Mouse (Mus musculus) layer of hippocampus, postnatal 25 days (tissue): ENCODE measurements around the gene Osbpl6. TPM values are rescaled to one million over a fixed set of nuclear protein-coding genes. Genes with fewer than 3 reads are reported as not detected.

ENCODE experiments used
- DNase-seq, 2 experiments: peaks; one replicate each; pipeline ENCODE4 v3.0.0; 2022; ENCODE audit warnings: mixed read lengths in 2 of 2, low spot score in 1 of 2; ENCODE audit errors: extremely low spot score in 1 of 2
- total RNA-seq, 2 experiments: library from RNA; stranded (reverse); gene quantifications; 2 replicates each; pipeline ENCODE4 v1.2.3; 2021

Gene Osbpl6
- 10 to 100 TPM; 53.7 to 60.6 TPM for total RNA-seq

GRCm38 (mm10) chr2:76406151-76406936 is at the start of gene Osbpl6:
Gene Osbpl6, plus strand, starts transcription at chr2:76406508.
- DNase-seq: peak; percentile 63 to 66

GRCm38 (mm10) chr2:76360226-76360625 is 46.1 kb upstream of the Osbpl6 start, which contains the start of gene Cyct:
Gene Cyct, minus strand, starts transcription at chr2:76360450.
- DNase-seq: no peak

- peak in 1 of 2 experiments; percentile 46 for DNase-seq
Observed at GRCm38 (mm10) chr2:76362111-76362510, 44.2 kb upstream of the Osbpl6 start.

- no peak for DNase-seq
Observed at GRCm38 (mm10) chr2:76365811-76366210, 40.5 kb upstream of the Osbpl6 start.

- peak; percentile 58 to 98 for DNase-seq
Observed at GRCm38 (mm10) chr2:76367188-76367922, 39.0 kb upstream of the Osbpl6 start.

GRCm38 (mm10) chr2:76368861-76369660 is 37.2 kb upstream of the Osbpl6 start:
- DNase-seq: no peak

- peak; percentile 91 to 97 for DNase-seq
Observed at GRCm38 (mm10) chr2:76369821-76370655, 36.3 kb upstream of the Osbpl6 start, which contains the start of gene Rbm45. Gene Rbm45, plus strand, starts transcription at chr2:76369984.

GRCm38 (mm10) chr2:76370656-76370922 is 35.7 kb upstream of the Osbpl6 start:
- DNase-seq: no peak

GRCm38 (mm10) chr2:76372244-76372643 is 34.1 kb upstream of the Osbpl6 start:
- DNase-seq: no peak

GRCm38 (mm10) chr2:76374544-76375206 is 31.6 kb upstream of the Osbpl6 start:
- no peak for DNase-seq

- no peak for DNase-seq
Observed at GRCm38 (mm10) chr2:76378646-76379045, 27.7 kb upstream of the Osbpl6 start.

GRCm38 (mm10) chr2:76386531-76386930 is 19.8 kb upstream of the Osbpl6 start:
- DNase-seq: no peak

GRCm38 (mm10) chr2:76400178-76400577 is 6.1 kb upstream of the Osbpl6 start:
- no peak for DNase-seq

GRCm38 (mm10) chr2:76405596-76406150 is 635 bp upstream of the Osbpl6 start:
- DNase-seq: peak in 1 of 2 experiments; percentile 27

GRCm38 (mm10) chr2:76406937-76407441 is 681 bp downstream of the Osbpl6 start:
- DNase-seq: peak; percentile 46 to 54

- DNase-seq: no peak
Observed at GRCm38 (mm10) chr2:76409526-76409925, 3.2 kb downstream of the Osbpl6 start.

- no peak for DNase-seq
Observed at GRCm38 (mm10) chr2:76409986-76410385, 3.7 kb downstream of the Osbpl6 start.

- DNase-seq: no peak
Observed at GRCm38 (mm10) chr2:76412924-76413323, 6.6 kb downstream of the Osbpl6 start.
